Mouse (Mus musculus): Measurements from ENCODE around the gene Strn.
"Not testable (repeated sequence)": the region's sequence is repeated elsewhere in the genome, so short reads cannot be mapped to it uniquely, and the experiment has no call there.

The Strn gene

GRCm38 (mm10) chr17:78719086-78719485 lies 17.9 kb downstream of the Strn start:
- no peak for DNase-seq (ENCODE audit: extremely low read depth, low read depth, low spot score)

GRCm38 (mm10) chr17:78710258-78710657 lies 26.7 kb downstream of the Strn start:
- no peak for DNase-seq (ENCODE audit: extremely low read depth, low read depth, low spot score)

- DNase-seq (ENCODE audit: extremely low read depth, low read depth, low spot score): no peak
These were observed 28.6 kb downstream of the Strn start for GRCm38 (mm10) chr17:78708422-78708821.

GRCm38 (mm10) chr17:78702988-78703387 lies 34.0 kb downstream of the Strn start:
- no peak for DNase-seq (ENCODE audit: extremely low read depth, low read depth, low spot score)

GRCm38 (mm10) chr17:78698965-78699364 lies 38.0 kb downstream of the Strn start:
- no peak for DNase-seq (ENCODE audit: extremely low read depth, low read depth, low spot score)

GRCm38 (mm10) chr17:78697462-78697861 lies 39.5 kb downstream of the Strn start:
- DNase-seq (ENCODE audit: extremely low read depth, low read depth, low spot score): no peak

GRCm38 (mm10) chr17:78696922-78697321 lies 40.1 kb downstream of the Strn start:
- DNase-seq (ENCODE audit: extremely low read depth, low read depth, low spot score): no peak

- DNase-seq (ENCODE audit: extremely low read depth, low read depth, low spot score): not testable (repeated sequence)
These were observed 47.8 kb downstream of the Strn start for GRCm38 (mm10) chr17:78689231-78689630.

GRCm38 (mm10) chr17:78687971-78688370 lies 49.0 kb downstream of the Strn start:
- DNase-seq (ENCODE audit: extremely low read depth, low read depth, low spot score): no peak

GRCm38 (mm10) chr17:78685004-78685403 lies 52.0 kb downstream of the Strn start:
- DNase-seq (ENCODE audit: extremely low read depth, low read depth, low spot score): no peak

GRCm38 (mm10) chr17:78682351-78682750 lies 54.6 kb downstream of the Strn start:
- DNase-seq (ENCODE audit: extremely low read depth, low read depth, low spot score): no peak

- DNase-seq (ENCODE audit: extremely low read depth, low read depth, low spot score): no peak
These were observed 57.5 kb downstream of the Strn start for GRCm38 (mm10) chr17:78679503-78679902.

GRCm38 (mm10) chr17:78676813-78677212 lies 60.2 kb downstream of the Strn start:
- DNase-seq (ENCODE audit: extremely low read depth, low read depth, low spot score): no peak

- no peak for DNase-seq (ENCODE audit: extremely low read depth, low read depth, low spot score)
These were observed 71.9 kb downstream of the Strn start for GRCm38 (mm10) chr17:78664962-78665545.

- no peak for DNase-seq (ENCODE audit: extremely low read depth, low read depth, low spot score)
These were observed 82.2 kb downstream of the Strn start for GRCm38 (mm10) chr17:78654841-78655240.

- DNase-seq (ENCODE audit: extremely low read depth, low read depth, low spot score): no peak
These were observed 93.0 kb downstream of the Strn start for GRCm38 (mm10) chr17:78643853-78644475.

GRCm38 (mm10) chr17:78642259-78642658 lies 94.7 kb downstream of the Strn start:
- DNase-seq (ENCODE audit: extremely low read depth, low read depth, low spot score): no peak

GRCm38 (mm10) chr17:78640387-78640786 lies 96.6 kb downstream of the Strn start:
- DNase-seq (ENCODE audit: extremely low read depth, low read depth, low spot score): no peak

GRCm38 (mm10) chr17:78639099-78639498 lies 97.9 kb downstream of the Strn start:
- no peak for DNase-seq (ENCODE audit: extremely low read depth, low read depth, low spot score)

GRCm38 (mm10) chr17:78637140-78637539 lies 99.9 kb downstream of the Strn start:
- no peak for DNase-seq (ENCODE audit: extremely low read depth, low read depth, low spot score)

GRCm38 (mm10) chr17:78635616-78636015 lies 101.4 kb downstream of the Strn start:
- no peak for DNase-seq (ENCODE audit: extremely low read depth, low read depth, low spot score)

- no peak for DNase-seq (ENCODE audit: extremely low read depth, low read depth, low spot score)
These were observed 112.1 kb downstream of the Strn start for GRCm38 (mm10) chr17:78624941-78625340.

GRCm38 (mm10) chr17:78621863-78622262 lies 115.1 kb downstream of the Strn start:
- DNase-seq (ENCODE audit: extremely low read depth, low read depth, low spot score): no peak

Data from fat pad, adult 2 months (tissue).